Mouse (Mus musculus) midbrain, postnatal 0 days (tissue): Measurements from ENCODE around the gene Pafah1b2. TPM values are rescaled to one million over a fixed set of nuclear protein-coding genes. Genes with fewer than 3 reads are reported as not detected.

Source experiments
- ATAC-seq: fragments of 200-750 bp; cut with Nextera tagmentation; 2 replicates; pipeline ENCODE4 v1.8.0; 2017; ENCODE audit warnings: moderate number of reproducible peaks, mild to moderate bottlenecking, moderate TSS enrichment, moderate library complexity; ENCODE audit not compliant: low FRiP score
- DNase-seq: peaks from one replicate; pipeline ENCODE4 v3.0.0-alpha.2; 2015; ENCODE audit warnings: low spot score
- H3K27ac ChIP-seq: fragments of 300-500 bp; sonication (generic); 2 replicates; pipeline ENCODE4 v1.5.1; 2014; ENCODE audit warnings: low read depth, mild to moderate bottlenecking, low read length, mixed read lengths
- H3K27me3 ChIP-seq: fragments of 300-500 bp; sonication (generic); 2 replicates; pipeline ENCODE4 v1.6.1; 2014; ENCODE audit warnings: low read length, control low read depth, mixed read lengths; ENCODE audit not compliant: insufficient read depth
- H3K36me3 ChIP-seq: fragments of 300-500 bp; sonication (generic); 2 replicates; pipeline ENCODE4 v1.6.1; 2014; ENCODE audit warnings: low read length, control low read depth, mixed read lengths; ENCODE audit not compliant: insufficient read depth
- H3K4me1 ChIP-seq: fragments of 300-500 bp; sonication (generic); 2 replicates; pipeline ENCODE4 v1.6.1; 2014; ENCODE audit warnings: mild to moderate bottlenecking, control low read depth, antibody characterized with exemption, low read length, mixed read lengths; ENCODE audit not compliant: insufficient read depth
- H3K4me2 ChIP-seq: fragments of 300-500 bp; sonication (generic); 2 replicates; pipeline ENCODE4 v1.6.1; 2014; ENCODE audit warnings: low read depth, mild to moderate bottlenecking, low read length, mixed read lengths; ENCODE audit not compliant: poor library complexity, severe bottlenecking
- H3K4me3 ChIP-seq: fragments of 300-500 bp; sonication (generic); 2 replicates; pipeline ENCODE4 v1.5.1; 2014; ENCODE audit warnings: low read depth, mild to moderate bottlenecking, low read length, moderate library complexity
- H3K9ac ChIP-seq: fragments of 300-500 bp; sonication (generic); replicated peaks from 2 replicates; pipeline ENCODE4 v1.6.1; 2014; ENCODE audit warnings: mild to moderate bottlenecking, low read length, moderate library complexity, mixed read lengths; ENCODE audit not compliant: poor library complexity, severe bottlenecking
- H3K9me3 ChIP-seq: fragments of 300-500 bp; sonication (generic); 2 replicates; pipeline ENCODE4 v1.6.1; 2016; ENCODE audit warnings: low read length, control low read depth
- CTCF ChIP-seq: IDR thresholded peaks from 2 replicates; pipeline ENCODE4 v1.5.1; 2016; ENCODE audit warnings: antibody characterized with exemption, mild to moderate bottlenecking
- WGBS: fragments of 180-500 bp; shearing (Covaris S2); extraction: QIAGEN DNeasy Blood & Tissue Kit; methylation state at CpG from one replicate; pipeline ENCODE4 v1.1.7; 2014; 5-methylcytosine and 5-hydroxymethylcytosine counted together
- polyA plus RNA-seq: library from polyadenylated mRNA; unstranded; fragments of >200 nt; fragmentation: Nextera tagmentation; extraction: Ambion mirVana; gene quantifications from 2 replicates; pipeline ENCODE4 v1.2.1, GENCODE M21; 2015
- total RNA-seq: library from RNA; depleted of rRNA; stranded (reverse); fragments of >200 nt; gene quantifications from 2 replicates; pipeline ENCODE4 v1.2.3, GENCODE M21; 2014

Pafah1b2 gene
- total and polyA plus RNA-seq, 2 experiments from 2014 or later, result 237 to 249 TPM

GRCm38 (mm10) chr9:46050203-46050602, 37.7 kb upstream of the Pafah1b2 start:
- no peaks in the 10 kb centered on the region for H3K36me3 ChIP-seq
- DNase-seq, result no peak
- no peak overlapping the region for H3K9ac ChIP-seq
- H3K9me3 ChIP-seq, result no peaks in the 10 kb centered on the region
- H3K4me1 ChIP-seq, result no peaks in the 10 kb centered on the region
- TF ChIP-seq CTCF, result no peak
- H3K4me2 ChIP-seq, result no peak overlapping the region
- no peaks in the 10 kb centered on the region for H3K27me3 ChIP-seq
- 59% methylated on average over 8 of the region's 8 CpGs for WGBS
- no peak overlapping the region for H3K27ac ChIP-seq
- ATAC-seq, result no peak
- no peak overlapping the region for H3K4me3 ChIP-seq

- ATAC-seq (no peak), DNase-seq (no peak)
- TF ChIP-seq CTCF, result no peak
- Histone ChIP-seq H3K27me3 (no peaks in the 10 kb centered on the region), H3K9ac (no peak overlapping the region), H3K27ac (no peak overlapping the region), H3K4me1 (no peaks in the 10 kb centered on the region), H3K4me3 (no peak overlapping the region), H3K4me2 (no peak overlapping the region), H3K36me3 (no peaks in the 10 kb centered on the region), H3K9me3 (no peaks in the 10 kb centered on the region)
- 66% methylated on average over 7 of the region's 7 CpGs for WGBS
These were observed 37.0 kb upstream of the Pafah1b2 start for GRCm38 (mm10) chr9:46049525-46049924.

GRCm38 (mm10) chr9:46046724-46047517, 34.4 kb upstream of the Pafah1b2 start:
- Histone ChIP-seq H3K9me3 (no peaks in the 10 kb centered on the region), H3K4me1 (no peaks in the 10 kb centered on the region), H3K4me3 (no peak overlapping the region), H3K9ac (no peak overlapping the region), H3K4me2 (no peak overlapping the region), H3K27me3 (no peaks in the 10 kb centered on the region), H3K36me3 (no peaks in the 10 kb centered on the region), H3K27ac (no peak overlapping the region)
- TF ChIP-seq CTCF, result no peak
- DNase-seq (no peak), ATAC-seq (no peak)
- WGBS, result 54% methylated on average over 11 of the region's 11 CpGs

GRCm38 (mm10) chr9:46043626-46044025, 31.1 kb upstream of the Pafah1b2 start:
- 82% methylated on average over 8 of the region's 8 CpGs for WGBS
- Histone ChIP-seq H3K27ac (no peak overlapping the region), H3K9ac (no peak overlapping the region), H3K36me3 (no peaks in the 10 kb centered on the region), H3K4me2 (no peak overlapping the region), H3K27me3 (no peaks in the 10 kb centered on the region), H3K4me1 (no peaks in the 10 kb centered on the region), H3K4me3 (no peak overlapping the region), H3K9me3 (no peaks in the 10 kb centered on the region)
- TF ChIP-seq CTCF, result no peak
- no peak for ATAC-seq
- DNase-seq, result no peak

GRCm38 (mm10) chr9:46042387-46042786, 29.9 kb upstream of the Pafah1b2 start:
- H3K27me3 ChIP-seq, result no peaks in the 10 kb centered on the region
- H3K4me1 ChIP-seq, result no peaks in the 10 kb centered on the region
- no peak overlapping the region for H3K4me3 ChIP-seq
- ATAC-seq (no peak), DNase-seq (no peak)
- TF ChIP-seq CTCF, result no peak
- H3K4me2 ChIP-seq, result no peak overlapping the region
- no peaks in the 10 kb centered on the region for H3K36me3 ChIP-seq
- WGBS, result 71% methylated on average over 3 of the region's 3 CpGs
- H3K27ac ChIP-seq, result no peak overlapping the region
- no peak overlapping the region for H3K9ac ChIP-seq
- no peaks in the 10 kb centered on the region for H3K9me3 ChIP-seq

- H3K4me3 ChIP-seq, result no peak overlapping the region
- no peaks in the 10 kb centered on the region for H3K27me3 ChIP-seq
- no peak for DNase-seq
- no peak for TF ChIP-seq CTCF
- no peak overlapping the region for H3K4me2 ChIP-seq
- H3K4me1 ChIP-seq, result no peaks in the 10 kb centered on the region
- no peak overlapping the region for H3K27ac ChIP-seq
- H3K9me3 ChIP-seq, result no peaks in the 10 kb centered on the region
- no peak for ATAC-seq
- H3K36me3 ChIP-seq, result no peaks in the 10 kb centered on the region
- WGBS, result 86% methylated on average over 2 of the region's 2 CpGs
- H3K9ac ChIP-seq, result no peak overlapping the region
These were observed 28.7 kb upstream of the Pafah1b2 start for GRCm38 (mm10) chr9:46041186-46041585.
